Mouse (Mus musculus) spleen, adult 10 weeks (tissue): ENCODE data around the gene Gm21188. TPM values are rescaled to one million over a fixed set of nuclear protein-coding genes. Genes with fewer than 3 reads are reported as not detected.

Source experiments
- polyA plus RNA-seq: library from polyadenylated mRNA; stranded (reverse); fragments of 350-450 nt; fragmentation: Illumina TruSeq; extraction: RNeasy Lipid Tissue Mini Kit (QIAGEN cat#74804); gene quantifications from one replicate; pipeline ENCODE4 v1.2.3, GENCODE M21; 2015; ENCODE audit warnings: low replicate concordance; ENCODE audit not compliant: insufficient read depth

The Gm21188 gene
- polyA plus RNA-seq = 16.9 TPM

DNA sequence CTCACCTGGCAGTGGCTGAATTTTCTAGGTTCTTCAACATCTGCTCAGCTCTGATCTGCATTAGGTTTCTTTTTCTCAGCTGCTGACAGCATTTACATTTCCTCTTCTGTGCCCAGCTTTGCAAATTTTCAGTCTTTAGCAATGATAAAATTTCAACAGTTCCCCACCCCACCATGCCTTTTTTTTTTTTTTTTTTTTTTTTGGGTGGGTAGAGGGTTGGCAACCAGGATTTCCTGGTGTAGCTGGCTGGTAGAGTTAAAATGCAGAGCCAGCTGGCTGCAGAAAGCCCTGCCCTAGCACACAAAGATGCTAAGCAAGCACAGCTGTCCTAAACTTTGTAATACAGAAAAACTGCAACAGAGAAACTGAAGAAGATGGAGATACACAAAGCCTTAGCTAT is at the start of gene Gm21188:
Gm21188 (minus strand) TSS at position 110 of the 400 bp plus-strand sequence.

DNA sequence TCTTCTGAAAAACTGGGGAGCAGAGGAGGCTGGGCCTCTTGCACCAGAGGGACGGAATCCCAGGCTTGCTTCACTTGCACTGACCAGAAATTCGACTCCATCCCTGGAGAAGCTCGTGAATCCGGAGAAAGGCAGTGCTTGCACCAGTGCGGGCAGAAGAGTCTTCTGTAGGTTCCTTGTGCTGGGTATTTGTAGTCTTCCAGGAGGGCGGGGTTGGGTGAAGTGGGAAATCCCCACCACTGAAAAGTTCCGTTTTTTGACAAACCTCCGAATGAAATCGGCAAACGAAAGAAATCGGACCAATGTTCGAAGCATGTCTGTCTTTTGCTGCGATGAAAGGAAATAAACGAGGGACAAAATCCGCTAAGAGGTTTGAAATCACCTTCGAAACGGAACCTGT is 25.1 kb downstream of the Gm21188 start, which contains the start of gene Gm36079:
Gm36079 (minus strand) TSS at position 101 of the 400 bp plus-strand sequence.

Other genes starting within 250 kb of the Gm21188 start
- not detected for gene AF067063, start 222.0 kb downstream of the Gm21188 start, polyA plus RNA-seq
- 3.9 TPM for gene D13Ertd608e, start 216.2 kb downstream of the Gm21188 start, polyA plus RNA-seq
- gene Tcstv1, start 157.4 kb downstream of the Gm21188 start, polyA plus RNA-seq = not detected
- 0.46 TPM for gene Gm21761, start 122.9 kb downstream of the Gm21188 start, polyA plus RNA-seq
- gene B020031M17Rik, start 101.4 kb downstream of the Gm21188 start, polyA plus RNA-seq = 1.2 TPM
- not detected for gene Gm36079, start 25.2 kb downstream of the Gm21188 start, polyA plus RNA-seq
- gene Gm20767, start 88.1 kb upstream of the Gm21188 start, polyA plus RNA-seq = not detected
- not detected for gene Gm21818, start 120.2 kb upstream of the Gm21188 start, polyA plus RNA-seq
- gene Gm21762, start 163.8 kb upstream of the Gm21188 start, polyA plus RNA-seq = 23.8 TPM
- not detected for gene Gm21731, start 186.9 kb upstream of the Gm21188 start, polyA plus RNA-seq
- 5.5 TPM for gene AF067061, start 210.9 kb upstream of the Gm21188 start, polyA plus RNA-seq
- gene BC147527, start 248.2 kb upstream of the Gm21188 start, polyA plus RNA-seq = 49.3 TPM